Mouse (Mus musculus) lung, embryonic 14.5 days (tissue): ENCODE measurements around the gene Med29. TPM values are rescaled to one million over a fixed set of nuclear protein-coding genes. Genes with fewer than 3 reads are reported as not detected.

ENCODE experiments used
- ATAC-seq: fragments of 200-750 bp; cut with Nextera tagmentation; 2 replicates; pipeline ENCODE4 v1.8.0; 2017; ENCODE audit warnings: mild to moderate bottlenecking, moderate TSS enrichment, moderate library complexity; ENCODE audit not compliant: insufficient read depth
- DNase-seq: peaks from one replicate; pipeline ENCODE4 v3.0.0-alpha.2; 2015
- H3K27ac ChIP-seq: fragments of 300-500 bp; sonication (generic); 2 replicates; pipeline ENCODE4 v1.5.1; 2014; ENCODE audit warnings: low read depth, mild to moderate bottlenecking, moderate library complexity
- H3K27me3 ChIP-seq: fragments of 300-500 bp; sonication (generic); 2 replicates; pipeline ENCODE4 v1.6.1; 2014; ENCODE audit warnings: low read length, control low read depth; ENCODE audit not compliant: insufficient read depth
- H3K36me3 ChIP-seq: fragments of 300-500 bp; sonication (generic); 2 replicates; pipeline ENCODE4 v1.6.1; 2014; ENCODE audit warnings: control low read depth; ENCODE audit not compliant: insufficient read depth
- H3K4me1 ChIP-seq: fragments of 300-500 bp; sonication (generic); 2 replicates; pipeline ENCODE4 v1.6.1; 2014; ENCODE audit warnings: antibody characterized with exemption, control low read depth; ENCODE audit not compliant: insufficient read depth
- H3K4me2 ChIP-seq: fragments of 300-500 bp; sonication (generic); 2 replicates; pipeline ENCODE4 v1.6.1; 2014; ENCODE audit warnings: mild to moderate bottlenecking
- H3K4me3 ChIP-seq: fragments of 300-500 bp; sonication (generic); 2 replicates; pipeline ENCODE4 v1.5.1; 2014; ENCODE audit warnings: low read depth, low read length
- H3K9ac ChIP-seq: fragments of 300-500 bp; sonication (generic); 2 replicates; pipeline ENCODE4 v1.6.1; 2014
- H3K9me3 ChIP-seq: fragments of 300-500 bp; sonication (generic); 2 replicates; pipeline ENCODE4 v1.6.1; 2016; ENCODE audit warnings: low read depth, low read length, control low read depth
- CTCF ChIP-seq: IDR thresholded peaks from 2 replicates; pipeline ENCODE4 v1.5.1; 2016; ENCODE audit warnings: antibody characterized with exemption, low read depth
- WGBS: fragments of 180-500 bp; shearing (Covaris S2); extraction: QIAGEN DNeasy Blood & Tissue Kit; methylation state at CpG from one replicate; pipeline ENCODE4 v1.1.7; 2014; 5-methylcytosine and 5-hydroxymethylcytosine counted together
- polyA plus RNA-seq: library from polyadenylated mRNA; unstranded; fragments of >200 nt; fragmentation: Nextera tagmentation; extraction: Ambion mirVana; gene quantifications from 2 replicates; pipeline ENCODE4 v1.2.1, GENCODE M21; 2014

The Med29 gene
- polyA plus RNA-seq, 1 experiment from 2014 or later, result 49.1 TPM

DNA sequence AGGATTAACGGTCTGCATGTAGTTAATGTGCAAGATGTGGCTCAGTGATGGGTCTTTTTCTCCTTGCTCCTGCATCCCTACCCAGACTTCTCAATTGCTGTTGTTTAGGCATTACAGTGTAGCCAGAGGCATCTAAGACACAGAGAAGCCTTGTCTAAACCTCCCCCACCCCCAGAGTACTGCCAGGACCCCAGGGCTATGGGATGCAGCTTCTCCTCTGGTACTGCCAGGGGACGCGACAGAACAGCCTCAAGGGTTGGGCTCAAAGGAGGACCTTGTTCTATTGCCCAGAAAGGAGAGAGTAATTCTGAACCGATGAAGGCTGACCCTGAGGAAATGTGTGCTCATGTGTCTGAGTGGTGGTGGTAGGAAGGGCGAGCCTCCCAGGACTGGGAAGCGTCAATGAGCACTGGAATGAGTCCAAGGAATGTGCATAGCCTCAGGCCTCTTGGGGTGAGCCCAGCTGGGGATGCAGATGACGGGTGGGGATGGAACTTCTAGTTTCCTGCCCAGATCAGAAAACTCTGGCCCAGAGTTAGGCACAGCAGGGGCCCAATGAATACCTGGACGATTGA lies 25.7 kb upstream of the Med29 start:
- Histone ChIP-seq H3K4me1 (no peaks in the 10 kb centered on the region), H3K9ac (no peak overlapping the region), H3K27me3 (no peaks in the 10 kb centered on the region), H3K36me3 (peaks cover 84% of the 10 kb centered on the region), H3K4me2 (no peak overlapping the region), H3K4me3 (no peak overlapping the region), H3K27ac (no peak overlapping the region), H3K9me3 (no peaks in the 10 kb centered on the region)
- TF ChIP-seq CTCF, result no peak
- ATAC-seq (peak; percentile 75), DNase-seq (peak; percentile 77)
- WGBS, result 67% methylated on average over 8 of the region's 8 CpGs

- no peaks in the 10 kb centered on the region for H3K27me3 ChIP-seq
- no peak overlapping the region for H3K9ac ChIP-seq
- H3K9me3 ChIP-seq, result no peaks in the 10 kb centered on the region
- H3K36me3 ChIP-seq, result peaks cover 84% of the 10 kb centered on the region
- TF ChIP-seq CTCF, result peak; percentile 34; the same call in 1 of the 2 replicates
- no peaks in the 10 kb centered on the region for H3K4me1 ChIP-seq
- H3K4me3 ChIP-seq, result no peak overlapping the region
- H3K4me2 ChIP-seq, result no peak overlapping the region
- H3K27ac ChIP-seq, result no peak overlapping the region
- ATAC-seq, result no peak
- no peak for DNase-seq
Measured at GRCm38 (mm10) chr7:28417368-28417767, 24.9 kb upstream of the Med29 start.

DNA sequence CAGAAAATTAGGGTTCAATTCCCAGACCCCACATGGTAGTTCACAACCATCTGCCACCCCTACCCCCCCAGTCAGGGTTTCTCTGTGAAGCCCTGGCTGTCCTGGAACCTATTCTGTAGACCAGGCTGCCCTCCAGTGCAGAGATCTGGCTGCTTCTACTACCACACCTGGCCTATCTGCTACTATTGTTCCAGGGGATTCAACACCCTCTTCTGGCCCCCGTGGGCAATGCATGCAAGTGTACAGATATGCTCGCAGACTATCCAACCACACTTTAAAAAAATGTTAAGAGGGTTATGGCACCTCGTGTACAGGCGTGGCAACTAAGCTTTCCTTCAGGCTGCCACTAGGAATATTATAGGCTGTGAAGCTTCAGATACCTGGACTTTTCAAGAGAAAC lies 20.3 kb upstream of the Med29 start:
- no peak overlapping the region for H3K4me3 ChIP-seq
- H3K4me2 ChIP-seq, result no peak overlapping the region
- 83% methylated on average over 4 of the region's 4 CpGs for WGBS
- DNase-seq, result no peak
- H3K36me3 ChIP-seq, result peaks cover 81% of the 10 kb centered on the region
- no peaks in the 10 kb centered on the region for H3K9me3 ChIP-seq
- no peak for ATAC-seq
- TF ChIP-seq CTCF, result 0 out of 2 replicates have a peak, but pooled peaks have one; percentile 9
- no peaks in the 10 kb centered on the region for H3K27me3 ChIP-seq
- no peak overlapping the region for H3K9ac ChIP-seq
- no peaks in the 10 kb centered on the region for H3K4me1 ChIP-seq
- H3K27ac ChIP-seq, result no peak overlapping the region

DNA sequence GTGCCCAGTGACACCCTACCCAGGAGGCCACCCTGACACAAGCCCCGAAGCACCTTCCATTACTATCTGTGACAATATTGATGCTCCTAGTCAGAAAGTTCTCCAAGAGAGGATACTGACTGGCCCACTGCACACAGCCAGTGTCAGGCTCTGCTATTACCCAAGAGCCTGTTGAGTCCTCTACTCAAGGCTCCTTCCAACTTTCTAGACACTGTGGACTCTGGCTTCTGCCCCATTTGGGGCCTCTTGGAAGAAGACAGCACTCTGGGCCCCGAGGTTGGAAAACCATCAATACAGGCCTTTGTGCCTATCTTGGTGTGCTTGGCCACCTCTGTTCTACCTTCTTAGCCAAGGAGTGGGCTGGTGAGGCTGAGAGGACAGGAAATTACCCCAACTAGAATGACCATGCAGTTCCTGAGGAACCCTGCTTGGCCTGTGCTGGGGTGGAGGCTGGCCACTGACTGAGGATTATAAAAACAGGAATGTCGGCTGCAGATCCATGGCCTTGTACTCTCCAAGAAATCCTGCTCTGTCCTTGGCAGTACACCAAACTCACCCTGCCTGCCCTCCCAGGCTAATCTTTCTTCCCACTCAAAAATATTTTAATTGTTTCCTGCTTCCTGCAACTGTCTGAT lies 18.4 kb upstream of the Med29 start:
- peak; percentile 42 for DNase-seq
- Histone ChIP-seq H3K9ac (no peak overlapping the region), H3K4me2 (no peak overlapping the region), H3K27me3 (no peaks in the 10 kb centered on the region), H3K4me1 (no peaks in the 10 kb centered on the region), H3K4me3 (no peak overlapping the region), H3K9me3 (no peaks in the 10 kb centered on the region), H3K27ac (no peak overlapping the region), H3K36me3 (peaks cover 85% of the 10 kb centered on the region)
- no peak for ATAC-seq
- TF ChIP-seq CTCF, result no peak
- WGBS, result 67% methylated on average over 3 of the region's 3 CpGs

- Histone ChIP-seq H3K27me3 (no peaks in the 10 kb centered on the region), H3K4me1 (no peaks in the 10 kb centered on the region), H3K36me3 (peaks cover 93% of the 10 kb centered on the region), H3K4me2 (no peak overlapping the region), H3K9ac (no peak overlapping the region), H3K27ac (no peak overlapping the region), H3K9me3 (no peaks in the 10 kb centered on the region), H3K4me3 (no peak overlapping the region)
- TF ChIP-seq CTCF, result no peak
- WGBS, result 67% methylated on average over 3 of the region's 3 CpGs
- DNase-seq (no peak), ATAC-seq (no peak)
Measured at GRCm38 (mm10) chr7:28401942-28402341, 9.4 kb upstream of the Med29 start.

GRCm38 (mm10) chr7:28401030-28401429 lies 8.5 kb upstream of the Med29 start:
- ATAC-seq, result no peak
- no peaks in the 10 kb centered on the region for H3K9me3 ChIP-seq
- no peak overlapping the region for H3K4me3 ChIP-seq
- 92% methylated on average over 1 of the region's 1 CpGs for WGBS
- no peaks in the 10 kb centered on the region for H3K27me3 ChIP-seq
- H3K36me3 ChIP-seq, result peaks cover 92% of the 10 kb centered on the region
- H3K9ac ChIP-seq, result no peak overlapping the region
- no peak overlapping the region for H3K4me2 ChIP-seq
- TF ChIP-seq CTCF, result no peak
- H3K27ac ChIP-seq, result no peak overlapping the region
- no peaks in the 10 kb centered on the region for H3K4me1 ChIP-seq
- DNase-seq, result no peak

- no peak for DNase-seq
- Histone ChIP-seq H3K4me2 (no peak overlapping the region), H3K36me3 (peaks cover 85% of the 10 kb centered on the region), H3K9me3 (no peaks in the 10 kb centered on the region), H3K9ac (no peak overlapping the region), H3K4me3 (no peak overlapping the region), H3K4me1 (peaks cover under 1% of the 10 kb centered on the region; the same call in 1 of the 2 replicates), H3K27me3 (no peaks in the 10 kb centered on the region), H3K27ac (no peak overlapping the region)
- WGBS, result 84% methylated on average over 10 of the region's 10 CpGs
- TF ChIP-seq CTCF, result no peak
- no peak for ATAC-seq
Measured at GRCm38 (mm10) chr7:28398696-28399340, 6.3 kb upstream of the Med29 start.
